Mouse (Mus musculus): ENCODE measurements around the gene S100a3. TPM values are rescaled to one million over a fixed set of nuclear protein-coding genes. Genes with fewer than 3 reads are reported as not detected.

S100a3 gene
- total and polyA plus RNA-seq, 3 experiments = 0.03 to 0.04 TPM; not detected in 1

DNA sequence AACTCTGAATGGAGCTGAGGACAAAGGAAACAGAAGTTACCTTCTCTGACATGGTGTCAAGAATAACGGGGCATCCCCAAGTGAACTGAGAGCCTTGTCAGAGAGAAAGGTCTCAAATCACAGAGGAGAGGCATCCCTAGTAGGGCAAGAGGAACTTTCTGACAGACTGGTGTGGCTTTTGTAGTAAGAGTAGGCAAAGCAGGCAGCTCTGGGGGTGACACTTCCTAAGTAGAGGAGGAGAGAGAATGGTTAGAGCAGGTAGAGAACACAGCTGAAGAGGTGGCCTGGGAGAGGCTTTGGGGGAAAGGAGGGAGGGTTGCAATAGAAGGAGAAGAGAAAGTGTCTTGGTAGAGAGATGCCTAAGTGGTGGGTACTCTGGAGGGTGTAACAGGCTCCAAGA lies 24.9 kb upstream of the S100a3 start:
- no peaks in the 10 kb centered on the region for H3K9me3 ChIP-seq (replicated peaks; ENCODE audit: insufficient read depth, low read length)
- H3K4me1 ChIP-seq (ENCODE audit: control insufficient read depth in 1 of 2, insufficient read depth in 2 of 2, low read length in 2 of 2) = no peaks in the 10 kb centered on the region
- no peak overlapping the region for H3K4me3 ChIP-seq (ENCODE audit: control insufficient read depth in 1 of 2, insufficient read depth in 1 of 2, low read depth in 2 of 2, low read length in 2 of 2)
- TF ChIP-seq BHLHE40 (IDR thresholded peaks at IDR 0.05; ENCODE audit: borderline replicate concordance, low read depth, low read length) = no peak
- TF ChIP-seq GABPA (IDR thresholded peaks at IDR 0.05; ENCODE audit: low read depth, low read length) = no peak
- no peak for TF ChIP-seq CTCF (IDR thresholded peaks at IDR 0.05 in 2 of 3, conservative IDR thresholded peaks at IDR 0.05 in 1 of 3; ENCODE audit: control insufficient read depth in 1 of 3, insufficient read depth in 1 of 3, low read depth in 2 of 3, low read length in 3 of 3, poor library complexity in 1 of 3, severe bottlenecking in 1 of 3)
- TF ChIP-seq JUND (IDR thresholded peaks at IDR 0.05; ENCODE audit: low read depth, low read length) = no peak
- TF ChIP-seq NRF1 (IDR thresholded peaks at IDR 0.05; ENCODE audit: insufficient read depth, low read depth, low read length, poor library complexity, severe bottlenecking) = no peak
- no peak for TF ChIP-seq MYB (IDR thresholded peaks at IDR 0.05; ENCODE audit: low read depth, low read length)
- TF ChIP-seq KAT2A (conservative IDR thresholded peaks at IDR 0.05; ENCODE audit: low read depth, low read length) = no peak
- no peak for TF ChIP-seq MEF2A (IDR thresholded peaks at IDR 0.05; ENCODE audit: extremely low read depth, insufficient replicate concordance, low read depth, low read length, poor library complexity, severe bottlenecking)
- no peak for TF ChIP-seq ZC3H11A (IDR thresholded peaks at IDR 0.05; ENCODE audit: low read depth, low read length)
- no peak for TF ChIP-seq ELF1 (IDR thresholded peaks at IDR 0.05; ENCODE audit: low read depth, low read length)
- no peak for TF ChIP-seq USF2 (IDR thresholded peaks at IDR 0.05; ENCODE audit: borderline replicate concordance in 1 of 2, insufficient read depth in 1 of 2, low read depth in 1 of 2, low read length in 2 of 2)
- TF ChIP-seq POLR2A (IDR thresholded peaks at IDR 0.05; ENCODE audit: control insufficient read depth in 1 of 2, insufficient read depth in 1 of 2, low read depth in 1 of 2, low read length in 2 of 2, poor library complexity in 1 of 2) = no peak
- no peak for TF ChIP-seq RCOR1 (IDR thresholded peaks at IDR 0.05; ENCODE audit: low read depth, low read length)
- no peak for TF ChIP-seq SIN3A (IDR thresholded peaks at IDR 0.05; ENCODE audit: low read length)
- no peak for TF ChIP-seq POLR2AphosphoS5 (IDR thresholded peaks at IDR 0.05; ENCODE audit: borderline replicate concordance, low read depth, low read length)
- no peak for TF ChIP-seq GATA1 (IDR thresholded peaks at IDR 0.05; ENCODE audit: low read depth, low read length)
- no peak for TF ChIP-seq E2F4 (IDR thresholded peaks at IDR 0.05; ENCODE audit: borderline replicate concordance, low read depth, low read length)
- H3K9ac ChIP-seq (ENCODE audit: control insufficient read depth, low read depth, low read length, poor library complexity, severe bottlenecking) = no peak overlapping the region
- H3K79me2 ChIP-seq (ENCODE audit: control insufficient read depth, insufficient read depth, low read length, poor library complexity) = no peaks in the 10 kb centered on the region
- no peaks in the 10 kb centered on the region for H3K36me3 ChIP-seq (ENCODE audit: control insufficient read depth in 1 of 2, insufficient read depth in 2 of 2, low read length in 2 of 2)
- peaks cover 13 to 22% of the 10 kb centered on the region in 2 experiments for H3K27me3 ChIP-seq (ENCODE audit: control insufficient read depth in 1 of 2, insufficient read depth in 2 of 2, low read length in 2 of 2)
- no peak for DNase-seq (ENCODE audit: low read depth, low spot score)
- no peak overlapping the region for H3K27ac ChIP-seq (ENCODE audit: control insufficient read depth, low read depth, low read length)

GRCm38 (mm10) chr3:90537141-90537904 lies 23.1 kb upstream of the S100a3 start, which contains the start of gene S100a16:
Gene S100a16, plus strand, starts transcription at chr3:90537254.
- no peaks in the 10 kb centered on the region for H3K4me1 ChIP-seq (ENCODE audit: control insufficient read depth in 1 of 2, insufficient read depth in 2 of 2, low read length in 2 of 2)
- no peaks in the 10 kb centered on the region for H3K36me3 ChIP-seq (ENCODE audit: control insufficient read depth in 1 of 2, insufficient read depth in 2 of 2, low read length in 2 of 2)
- no peak for DNase-seq (ENCODE audit: low read depth, low spot score)
- peaks cover 17 to 18% of the 10 kb centered on the region in 2 experiments for H3K27me3 ChIP-seq (ENCODE audit: control insufficient read depth in 1 of 2, insufficient read depth in 2 of 2, low read length in 2 of 2)
- TF ChIP-seq CTCF (IDR thresholded peaks at IDR 0.05 in 2 of 3, conservative IDR thresholded peaks at IDR 0.05 in 1 of 3; ENCODE audit: control insufficient read depth in 1 of 3, insufficient read depth in 1 of 3, low read depth in 2 of 3, low read length in 3 of 3, poor library complexity in 1 of 3, severe bottlenecking in 1 of 3) = no peak
- no peak for TF ChIP-seq KAT2A (conservative IDR thresholded peaks at IDR 0.05; ENCODE audit: low read depth, low read length)
- no peak for TF ChIP-seq USF2 (IDR thresholded peaks at IDR 0.05; ENCODE audit: borderline replicate concordance in 1 of 2, insufficient read depth in 1 of 2, low read depth in 1 of 2, low read length in 2 of 2)
- no peak for TF ChIP-seq EP300 (IDR thresholded peaks at IDR 0.05; ENCODE audit: low read depth in 1 of 2, low read length in 2 of 2)
- no peak for TF ChIP-seq ELF1 (IDR thresholded peaks at IDR 0.05; ENCODE audit: low read depth, low read length)
- TF ChIP-seq GABPA (IDR thresholded peaks at IDR 0.05; ENCODE audit: low read depth, low read length) = no peak
- no peak for TF ChIP-seq CHD1 (IDR thresholded peaks at IDR 0.05; ENCODE audit: low read depth, low read length)
- no peak for TF ChIP-seq TAL1 (IDR thresholded peaks at IDR 0.05; ENCODE audit: low read length)
- TF ChIP-seq TBP (IDR thresholded peaks at IDR 0.05; ENCODE audit: low read depth, low read length) = no peak
- no peak for TF ChIP-seq ZMIZ1 (IDR thresholded peaks at IDR 0.05; ENCODE audit: low read depth, low read length)
- TF ChIP-seq SMC3 (IDR thresholded peaks at IDR 0.05; ENCODE audit: low read depth, low read length) = no peak
- no peak for TF ChIP-seq MAX (IDR thresholded peaks at IDR 0.05; ENCODE audit: low read length)
- TF ChIP-seq ETS1 (IDR thresholded peaks at IDR 0.05; ENCODE audit: low read depth, low read length) = no peak
- TF ChIP-seq MXI1 (IDR thresholded peaks at IDR 0.05; ENCODE audit: low read depth, low read length) = no peak
- TF ChIP-seq ZNF384 (IDR thresholded peaks at IDR 0.05; ENCODE audit: low read depth, low read length) = no peak
- no peak for TF ChIP-seq MYC (IDR thresholded peaks at IDR 0.05; ENCODE audit: low read depth, low read length)
- H3K27ac ChIP-seq (ENCODE audit: control insufficient read depth, low read depth, low read length) = no peak within 1 kb of the TSS
- no peak within 1 kb of the TSS for H3K9ac ChIP-seq (ENCODE audit: control insufficient read depth, low read depth, low read length, poor library complexity, severe bottlenecking)
- no peak within 1 kb of the TSS for H3K4me3 ChIP-seq (ENCODE audit: control insufficient read depth in 1 of 2, insufficient read depth in 1 of 2, low read depth in 2 of 2, low read length in 2 of 2)
- no peaks in the 10 kb centered on the region for H3K9me3 ChIP-seq (replicated peaks; ENCODE audit: insufficient read depth, low read length)
- H3K79me2 ChIP-seq (ENCODE audit: control insufficient read depth, insufficient read depth, low read length, poor library complexity) = no peaks in the 10 kb centered on the region
